Mouse (Mus musculus) inflammation-experienced regulatory T-cells, adult 16 weeks (primary cell): ENCODE measurements around the gene Gbgt1. TPM values are rescaled to one million over a fixed set of nuclear protein-coding genes. Genes with fewer than 3 reads are reported as not detected.

ENCODE experiments used
- polyA plus RNA-seq: library from polyadenylated mRNA; unstranded; fragments of 100-300 nt; shearing (Covaris generic); gene quantifications from one replicate; pipeline ENCODE4 v1.2.1, GENCODE M21; 2017

The Gbgt1 gene
- polyA plus RNA-seq: not detected

GRCm38 (mm10) chr2:28496671-28497070 lies at the start of gene Gbgt1:
Gene Gbgt1 (plus strand): TSS chr2:28496891.

DNA sequence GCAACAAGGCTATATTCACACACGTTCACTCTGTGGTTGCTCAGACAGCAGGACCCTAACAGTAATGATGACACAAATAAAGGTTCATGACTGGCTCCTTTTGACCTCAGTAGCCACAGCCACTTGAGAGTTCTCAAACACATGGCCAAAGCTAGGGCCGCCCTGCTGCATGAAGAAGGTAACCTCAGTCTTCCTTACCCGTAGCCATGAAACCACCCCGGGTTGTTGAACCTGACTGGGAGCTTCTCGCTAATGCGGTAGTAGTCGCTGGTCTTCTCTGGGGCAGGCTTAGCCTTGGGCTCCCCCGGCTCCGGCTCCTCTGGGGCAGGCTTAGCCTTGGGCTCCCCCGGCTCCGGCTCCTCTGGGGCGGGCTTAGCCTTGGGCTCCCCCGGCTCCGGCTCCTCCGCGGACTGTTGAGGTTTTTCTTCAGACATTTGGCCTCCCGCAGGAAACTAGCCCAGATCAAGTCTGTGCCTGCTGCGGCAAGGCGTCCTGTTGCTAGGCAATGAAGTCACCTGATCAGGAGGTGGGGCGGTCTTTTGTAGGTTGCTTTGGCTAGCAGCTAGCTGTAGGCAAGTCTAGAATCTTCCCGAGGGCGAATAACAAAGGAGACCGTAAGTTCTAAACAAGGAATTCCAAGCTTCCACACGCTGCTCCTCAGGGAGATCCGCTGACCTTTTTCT lies 30.7 kb upstream of the Gbgt1 start, which contains the start of gene 1700007K13Rik:
TSS of gene 1700007K13Rik (minus strand) at position 497 of the 683 bp plus-strand sequence.

DNA sequence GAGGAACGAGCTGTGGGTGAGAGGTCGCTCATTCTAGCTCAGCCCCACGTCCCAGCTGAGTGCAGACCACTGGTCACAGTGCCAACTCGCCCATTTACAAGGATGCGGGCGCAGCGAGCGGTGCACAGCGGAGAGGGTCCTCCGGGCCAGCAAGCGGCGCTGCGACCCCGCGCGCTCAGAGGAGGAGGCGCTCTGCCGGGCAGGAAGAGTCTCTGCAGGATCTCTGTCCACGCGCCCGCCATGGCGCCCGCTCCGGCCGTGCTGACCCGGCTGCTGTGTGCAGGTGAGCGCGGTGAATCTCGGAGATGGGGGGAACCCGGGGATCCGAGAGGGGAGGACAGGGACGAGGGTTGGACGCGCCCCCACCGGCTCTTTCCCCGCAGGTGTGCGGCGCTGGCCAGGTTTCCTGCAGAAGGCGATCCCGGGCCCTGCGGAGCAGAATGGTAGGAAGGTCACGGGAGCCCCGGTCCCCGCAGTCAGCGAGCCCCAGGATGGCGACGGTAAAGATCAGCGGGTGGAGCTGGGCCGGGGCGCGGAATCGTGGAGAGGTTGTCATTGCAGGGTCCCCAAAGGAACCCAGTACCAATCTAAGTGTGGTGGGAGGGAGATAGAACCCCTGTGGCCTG lies 28.7 kb upstream of the Gbgt1 start, which contains the start of gene Mrps2:
TSS of gene Mrps2 (plus strand) at position 207 of the 626 bp plus-strand sequence.

GRCm38 (mm10) chr2:28505795-28506194 lies 9.1 kb downstream of the Gbgt1 start, which contains the start of gene Gm10134:
Gene Gm10134 (plus strand): TSS chr2:28506095.

DNA sequence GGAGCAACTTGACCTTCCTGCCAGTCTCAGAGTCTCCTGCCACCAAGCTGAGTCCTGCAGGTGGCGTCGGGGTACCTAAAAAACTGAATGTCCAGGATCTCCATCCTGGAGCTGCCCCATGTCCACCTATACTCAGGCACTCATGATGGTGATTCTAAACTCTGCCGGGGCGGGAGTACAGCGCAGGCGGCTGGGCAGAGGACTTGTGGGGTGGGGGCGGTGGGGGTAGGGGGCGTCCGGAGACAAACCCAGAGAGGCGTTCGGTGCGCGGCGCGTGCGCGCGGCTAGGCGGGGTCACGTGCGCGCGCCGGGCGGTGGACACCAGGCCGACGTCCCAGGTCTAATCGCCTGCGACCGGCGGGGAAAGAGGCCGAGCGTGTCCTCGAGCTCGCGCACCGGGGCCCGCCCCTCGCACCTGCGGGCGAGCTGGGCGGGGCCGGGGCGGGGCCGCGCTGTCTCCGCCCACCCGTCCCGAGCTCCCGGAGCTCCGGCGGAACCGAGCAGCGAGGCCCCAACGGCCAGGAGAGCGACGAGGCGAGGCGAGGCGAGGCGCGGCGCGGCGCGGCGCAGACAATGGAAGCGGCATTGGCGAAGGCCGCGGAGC lies 16.2 kb downstream of the Gbgt1 start, which contains the start of gene Ralgds:
TSS of gene Ralgds (plus strand) at position 328 of the 604 bp plus-strand sequence.

Other genes with a start within 250 kb of the Gbgt1 start
- gene Ppp1r26, start 50.1 kb upstream of the Gbgt1 start, polyA plus RNA-seq: 0.09 TPM
- gene 1700007K13Rik, start 30.6 kb upstream of the Gbgt1 start, polyA plus RNA-seq: not detected
- 39.9 TPM for gene Mrps2, start 28.8 kb upstream of the Gbgt1 start, polyA plus RNA-seq
- not detected for gene Gm10134, start 9.2 kb downstream of the Gbgt1 start, polyA plus RNA-seq
- gene Ralgds, start 16.2 kb downstream of the Gbgt1 start, polyA plus RNA-seq: 7.2 TPM
- gene Cel, start 66.5 kb downstream of the Gbgt1 start, polyA plus RNA-seq: not detected
- 32.6 TPM for gene Gtf3c5, start 86.9 kb downstream of the Gbgt1 start, polyA plus RNA-seq
- gene Gfi1b, start 125.1 kb downstream of the Gbgt1 start, polyA plus RNA-seq: not detected
- 41.6 TPM for gene Tsc1, start 144.3 kb downstream of the Gbgt1 start, polyA plus RNA-seq
- not detected for gene Spaca9, start 202.8 kb downstream of the Gbgt1 start, polyA plus RNA-seq
- gene Ak8, start 203.3 kb downstream of the Gbgt1 start, polyA plus RNA-seq: not detected